Mouse (Mus musculus): ENCODE results near the gene Slc12a6.

Slc12a6 gene

GRCm38 (mm10) chr2:112393958-112394357 is 128.3 kb downstream of the Slc12a6 start:
- no peak for DNase-seq

- no peak for DNase-seq
These were observed 131.0 kb downstream of the Slc12a6 start for GRCm38 (mm10) chr2:112396649-112397048.

- DNase-seq: no peak
These were observed 141.4 kb downstream of the Slc12a6 start for GRCm38 (mm10) chr2:112407030-112407429.
